Mouse (Mus musculus): Measurements from ENCODE around the gene Olfr1230. TPM values are rescaled to one million over a fixed set of nuclear protein-coding genes. Genes with fewer than 3 reads are reported as not detected.

Gene Olfr1230
- not detected in 2 replicates for polyA plus RNA-seq (2014; fragmentation: Nextera tagmentation; extraction: Ambion mirVana)

DNA sequence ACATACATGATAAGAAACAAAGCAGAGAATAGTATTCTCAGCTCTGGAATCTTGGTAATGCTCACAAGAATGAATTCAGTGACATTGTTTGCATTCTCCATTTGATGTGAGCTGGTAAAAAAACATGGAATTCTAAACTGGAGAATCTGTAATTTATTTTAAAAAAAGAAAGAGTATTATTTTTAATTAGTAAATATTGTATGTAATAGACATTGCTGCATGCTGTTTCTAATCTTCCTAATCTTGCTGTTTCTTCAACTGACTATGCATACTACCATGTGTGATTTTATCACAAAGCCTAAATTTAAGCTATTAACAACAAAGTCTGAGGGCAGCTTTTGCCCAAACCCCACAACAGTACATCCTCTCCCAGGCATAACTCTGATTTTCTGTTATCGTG is at the start of gene Olfr1230:
TSS of gene Olfr1230 (minus strand) at position 101 of the 400 bp plus-strand sequence.
- Histone ChIP-seq H3K4me1 (ENCODE audit: control insufficient read depth, insufficient read depth, low read length) (no peaks in the 10 kb centered on the region), H3K36me3 (replicated peaks; ENCODE audit: control insufficient read depth, insufficient read depth, low read depth, low read length) (no peaks in the 10 kb centered on the region), H3K4me3 (ENCODE audit: low read depth, low read length) (no peak within 1 kb of the TSS), H3K9ac (replicated peaks; ENCODE audit: low read length) (no peak within 1 kb of the TSS), H3K9me3 (replicated peaks; ENCODE audit: control insufficient read depth, low read length) (no peaks in the 10 kb centered on the region), H3K27me3 (ENCODE audit: control insufficient read depth, insufficient read depth, low read length) (no peaks in the 10 kb centered on the region), H3K4me2 (ENCODE audit: low read depth, low read length) (no peak within 1 kb of the TSS), H3K27ac (replicated peaks; ENCODE audit: low read depth, low read length) (no peak within 1 kb of the TSS)
- ATAC-seq (replicated peaks; ENCODE audit: insufficient number of reproducible peaks, low FRiP score, low TSS enrichment, low read depth) (no peak), DNase-seq (ENCODE audit: low spot score) (no peak)
- 91% methylated on average over 1 of the region's 1 CpGs for WGBS

GRCm38 (mm10) chr2:89342298-89342697 is 45.2 kb upstream of the Olfr1230 start, which contains the start of gene Olfr1233:
Olfr1233 (minus strand) TSS chr2:89342398.
- H3K36me3 ChIP-seq (replicated peaks; ENCODE audit: control insufficient read depth, insufficient read depth, low read depth, low read length), result no peaks in the 10 kb centered on the region
- no peak for DNase-seq (ENCODE audit: low spot score)
- no peaks in the 10 kb centered on the region for H3K9me3 ChIP-seq (replicated peaks; ENCODE audit: control insufficient read depth, low read length)
- no peak within 1 kb of the TSS for H3K27ac ChIP-seq (replicated peaks; ENCODE audit: low read depth, low read length)
- H3K4me3 ChIP-seq (ENCODE audit: low read depth, low read length), result no peak within 1 kb of the TSS
- H3K27me3 ChIP-seq (ENCODE audit: control insufficient read depth, insufficient read depth, low read length), result no peaks in the 10 kb centered on the region
- H3K4me1 ChIP-seq (ENCODE audit: control insufficient read depth, insufficient read depth, low read length), result no peaks in the 10 kb centered on the region
- no peak within 1 kb of the TSS for H3K4me2 ChIP-seq (ENCODE audit: low read depth, low read length)
- H3K9ac ChIP-seq (replicated peaks; ENCODE audit: low read length), result no peak within 1 kb of the TSS
- ATAC-seq (replicated peaks; ENCODE audit: insufficient number of reproducible peaks, low FRiP score, low TSS enrichment, low read depth), result no peak

GRCm38 (mm10) chr2:89329575-89329974 is 32.5 kb upstream of the Olfr1230 start, which contains the start of gene Olfr1232:
Olfr1232 (minus strand) TSS chr2:89329675.
- Histone ChIP-seq H3K27ac (replicated peaks; ENCODE audit: low read depth, low read length) (no peak within 1 kb of the TSS), H3K4me2 (ENCODE audit: low read depth, low read length) (no peak within 1 kb of the TSS), H3K27me3 (ENCODE audit: control insufficient read depth, insufficient read depth, low read length) (no peaks in the 10 kb centered on the region), H3K4me3 (ENCODE audit: low read depth, low read length) (no peak within 1 kb of the TSS), H3K36me3 (replicated peaks; ENCODE audit: control insufficient read depth, insufficient read depth, low read depth, low read length) (no peaks in the 10 kb centered on the region), H3K9ac (replicated peaks; ENCODE audit: low read length) (no peak within 1 kb of the TSS), H3K4me1 (ENCODE audit: control insufficient read depth, insufficient read depth, low read length) (no peaks in the 10 kb centered on the region), H3K9me3 (replicated peaks; ENCODE audit: control insufficient read depth, low read length) (no peaks in the 10 kb centered on the region)
- ATAC-seq (replicated peaks; ENCODE audit: insufficient number of reproducible peaks, low FRiP score, low TSS enrichment, low read depth) (no peak), DNase-seq (ENCODE audit: low spot score) (no peak)

GRCm38 (mm10) chr2:89306974-89307373 is 9.9 kb upstream of the Olfr1230 start, which contains the start of gene Olfr1231:
Olfr1231 (minus strand) TSS chr2:89307074.
- Histone ChIP-seq H3K4me3 (ENCODE audit: low read depth, low read length) (no peak within 1 kb of the TSS), H3K4me1 (ENCODE audit: control insufficient read depth, insufficient read depth, low read length) (no peaks in the 10 kb centered on the region), H3K9me3 (replicated peaks; ENCODE audit: control insufficient read depth, low read length) (no peaks in the 10 kb centered on the region), H3K27ac (replicated peaks; ENCODE audit: low read depth, low read length) (no peak within 1 kb of the TSS), H3K27me3 (ENCODE audit: control insufficient read depth, insufficient read depth, low read length) (no peaks in the 10 kb centered on the region), H3K4me2 (ENCODE audit: low read depth, low read length) (no peak within 1 kb of the TSS), H3K9ac (replicated peaks; ENCODE audit: low read length) (no peak within 1 kb of the TSS), H3K36me3 (replicated peaks; ENCODE audit: control insufficient read depth, insufficient read depth, low read depth, low read length) (no peaks in the 10 kb centered on the region)
- 65% methylated on average over 2 of the region's 2 CpGs for WGBS
- ATAC-seq (replicated peaks; ENCODE audit: insufficient number of reproducible peaks, low FRiP score, low TSS enrichment, low read depth) (no peak), DNase-seq (ENCODE audit: low spot score) (no peak)

GRCm38 (mm10) chr2:89287914-89288313 is 9.2 kb downstream of the Olfr1230 start, which contains the start of gene Olfr1229:
Olfr1229 (minus strand) TSS chr2:89288014.
- WGBS, result 88% methylated on average over 2 of the region's 2 CpGs
- no peak within 1 kb of the TSS for H3K4me2 ChIP-seq (ENCODE audit: low read depth, low read length)
- H3K36me3 ChIP-seq (replicated peaks; ENCODE audit: control insufficient read depth, insufficient read depth, low read depth, low read length), result no peaks in the 10 kb centered on the region
- ATAC-seq (replicated peaks; ENCODE audit: insufficient number of reproducible peaks, low FRiP score, low TSS enrichment, low read depth) (no peak), DNase-seq (ENCODE audit: low spot score) (no peak)
- H3K27me3 ChIP-seq (ENCODE audit: control insufficient read depth, insufficient read depth, low read length), result no peaks in the 10 kb centered on the region
- no peak within 1 kb of the TSS for H3K9ac ChIP-seq (replicated peaks; ENCODE audit: low read length)
- no peaks in the 10 kb centered on the region for H3K9me3 ChIP-seq (replicated peaks; ENCODE audit: control insufficient read depth, low read length)
- H3K4me1 ChIP-seq (ENCODE audit: control insufficient read depth, insufficient read depth, low read length), result no peaks in the 10 kb centered on the region
- no peak within 1 kb of the TSS for H3K4me3 ChIP-seq (ENCODE audit: low read depth, low read length)
- H3K27ac ChIP-seq (replicated peaks; ENCODE audit: low read depth, low read length), result no peak within 1 kb of the TSS

DNA sequence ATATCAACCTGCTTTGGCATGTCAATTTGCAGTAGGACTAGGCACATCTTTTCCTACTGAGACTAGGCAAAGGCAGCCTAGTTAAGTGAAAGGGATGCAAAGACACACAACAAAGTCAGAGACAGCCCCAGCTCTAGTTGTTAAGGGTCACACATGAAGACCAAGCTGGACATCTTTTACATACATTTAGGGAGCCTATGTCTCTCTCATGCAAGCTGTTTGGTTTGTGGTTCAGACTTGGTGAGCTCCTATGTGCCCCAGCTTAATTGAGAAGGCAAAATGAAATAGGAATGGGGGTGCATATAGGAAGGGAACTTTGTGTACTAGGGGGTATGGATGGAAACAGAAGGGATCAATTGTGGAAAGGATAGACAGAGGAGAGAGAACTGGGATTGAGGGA is 43.1 kb downstream of the Olfr1230 start, which contains the start of gene Olfr1228:
TSS of gene Olfr1228 (minus strand) at position 101 of the 400 bp plus-strand sequence.
- Histone ChIP-seq H3K4me3 (ENCODE audit: low read depth, low read length) (no peak within 1 kb of the TSS), H3K9me3 (replicated peaks; ENCODE audit: control insufficient read depth, low read length) (no peaks in the 10 kb centered on the region), H3K27ac (replicated peaks; ENCODE audit: low read depth, low read length) (no peak within 1 kb of the TSS), H3K4me1 (ENCODE audit: control insufficient read depth, insufficient read depth, low read length) (no peaks in the 10 kb centered on the region), H3K36me3 (replicated peaks; ENCODE audit: control insufficient read depth, insufficient read depth, low read depth, low read length) (no peaks in the 10 kb centered on the region), H3K9ac (replicated peaks; ENCODE audit: low read length) (no peak within 1 kb of the TSS), H3K4me2 (ENCODE audit: low read depth, low read length) (no peak within 1 kb of the TSS), H3K27me3 (ENCODE audit: control insufficient read depth, insufficient read depth, low read length) (no peaks in the 10 kb centered on the region)
- ATAC-seq (replicated peaks; ENCODE audit: insufficient number of reproducible peaks, low FRiP score, low TSS enrichment, low read depth) (no peak), DNase-seq (ENCODE audit: low spot score) (no peak)

Other genes starting within 250 kb of the Olfr1230 start
- gene Olfr1218, start 236.1 kb downstream of the Olfr1230 start, polyA plus RNA-seq (2014; fragmentation: Nextera tagmentation; extraction: Ambion mirVana), result not detected in 2 replicates
- not detected in 2 replicates for gene Olfr1219, start 213.8 kb downstream of the Olfr1230 start, polyA plus RNA-seq (2014; fragmentation: Nextera tagmentation; extraction: Ambion mirVana)
- not detected in 2 replicates for gene Olfr1220, start 190.4 kb downstream of the Olfr1230 start, polyA plus RNA-seq (2014; fragmentation: Nextera tagmentation; extraction: Ambion mirVana)
- gene Olfr1221, start 180.0 kb downstream of the Olfr1230 start, polyA plus RNA-seq (2014; fragmentation: Nextera tagmentation; extraction: Ambion mirVana), result not detected in 2 replicates
- not detected in 2 replicates for gene Olfr1222, start 164.2 kb downstream of the Olfr1230 start, polyA plus RNA-seq (2014; fragmentation: Nextera tagmentation; extraction: Ambion mirVana)
- gene Olfr1223, start 145.7 kb downstream of the Olfr1230 start, polyA plus RNA-seq (2014; fragmentation: Nextera tagmentation; extraction: Ambion mirVana), result not detected in 2 replicates
- gene Olfr1224-ps1, start 133.2 kb downstream of the Olfr1230 start, polyA plus RNA-seq (2014; fragmentation: Nextera tagmentation; extraction: Ambion mirVana), result not detected in 2 replicates
- not detected in 2 replicates for gene Olfr1225, start 122.6 kb downstream of the Olfr1230 start, polyA plus RNA-seq (2014; fragmentation: Nextera tagmentation; extraction: Ambion mirVana)
- not detected in 2 replicates for gene Olfr1226, start 97.2 kb downstream of the Olfr1230 start, polyA plus RNA-seq (2014; fragmentation: Nextera tagmentation; extraction: Ambion mirVana)
- gene Olfr1228, start 43.2 kb downstream of the Olfr1230 start, polyA plus RNA-seq (2014; fragmentation: Nextera tagmentation; extraction: Ambion mirVana), result not detected in 2 replicates
- not detected in 2 replicates for gene Olfr1229, start 9.3 kb downstream of the Olfr1230 start, polyA plus RNA-seq (2014; fragmentation: Nextera tagmentation; extraction: Ambion mirVana)
- gene Olfr1231, start 9.8 kb upstream of the Olfr1230 start, polyA plus RNA-seq (2014; fragmentation: Nextera tagmentation; extraction: Ambion mirVana), result not detected in 2 replicates
- not detected in 2 replicates for gene Olfr1232, start 32.4 kb upstream of the Olfr1230 start, polyA plus RNA-seq (2014; fragmentation: Nextera tagmentation; extraction: Ambion mirVana)
- not detected in 2 replicates for gene Olfr1233, start 45.1 kb upstream of the Olfr1230 start, polyA plus RNA-seq (2014; fragmentation: Nextera tagmentation; extraction: Ambion mirVana)
- gene Olfr1234, start 67.6 kb upstream of the Olfr1230 start, polyA plus RNA-seq (2014; fragmentation: Nextera tagmentation; extraction: Ambion mirVana), result not detected in 2 replicates
- not detected in 2 replicates for gene Olfr1238, start 112.4 kb upstream of the Olfr1230 start, polyA plus RNA-seq (2014; fragmentation: Nextera tagmentation; extraction: Ambion mirVana)
- gene Olfr1239, start 123.1 kb upstream of the Olfr1230 start, polyA plus RNA-seq (2014; fragmentation: Nextera tagmentation; extraction: Ambion mirVana), result not detected in 2 replicates
- gene Olfr1240, start 145.7 kb upstream of the Olfr1230 start, polyA plus RNA-seq (2014; fragmentation: Nextera tagmentation; extraction: Ambion mirVana), result not detected in 2 replicates
- not detected in 2 replicates for gene Olfr1241, start 189.9 kb upstream of the Olfr1230 start, polyA plus RNA-seq (2014; fragmentation: Nextera tagmentation; extraction: Ambion mirVana)
- not detected in 2 replicates for gene Olfr1242, start 201.1 kb upstream of the Olfr1230 start, polyA plus RNA-seq (2014; fragmentation: Nextera tagmentation; extraction: Ambion mirVana)
- gene Olfr1243, start 234.2 kb upstream of the Olfr1230 start, polyA plus RNA-seq (2014; fragmentation: Nextera tagmentation; extraction: Ambion mirVana), result not detected in 2 replicates